Mouse (Mus musculus): ENCODE measurements around the gene Prkn.

DNA sequence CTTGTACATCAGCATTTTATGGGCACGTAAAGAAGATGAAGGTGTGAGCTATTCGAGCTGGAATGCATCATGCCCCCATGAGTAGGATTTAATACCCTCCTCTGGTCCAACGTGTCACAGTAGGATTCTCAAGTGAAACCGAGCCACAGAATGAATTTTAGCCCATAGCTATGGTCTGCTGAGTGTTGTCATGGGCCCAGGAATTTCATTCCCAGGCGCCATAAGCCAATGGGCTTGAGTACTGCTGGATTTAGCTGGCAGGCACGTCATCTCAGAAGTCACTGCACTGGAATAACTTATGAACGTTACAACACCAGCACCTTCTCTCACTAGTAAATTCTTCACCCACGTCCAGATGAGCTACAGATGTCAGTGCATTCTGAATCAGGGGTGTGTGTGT, 730.2 kb downstream of the Prkn start:
- no peak for TF ChIP-seq CTCF (IDR thresholded peaks at IDR 0.05; ENCODE audit: borderline replicate concordance, insufficient read depth, low read depth, low read length)
- no peak for TF ChIP-seq POLR2A (IDR thresholded peaks at IDR 0.05; ENCODE audit: borderline replicate concordance, insufficient read depth, low read length)

Data from cerebellum, adult 2 months (tissue).